Mouse (Mus musculus): Measurements from ENCODE around the gene Mrpl19. TPM values are rescaled to one million over a fixed set of nuclear protein-coding genes. Genes with fewer than 3 reads are reported as not detected.

The Mrpl19 gene
- polyA plus RNA-seq, 1 experiment from 2014 or later = 34.0 TPM

DNA sequence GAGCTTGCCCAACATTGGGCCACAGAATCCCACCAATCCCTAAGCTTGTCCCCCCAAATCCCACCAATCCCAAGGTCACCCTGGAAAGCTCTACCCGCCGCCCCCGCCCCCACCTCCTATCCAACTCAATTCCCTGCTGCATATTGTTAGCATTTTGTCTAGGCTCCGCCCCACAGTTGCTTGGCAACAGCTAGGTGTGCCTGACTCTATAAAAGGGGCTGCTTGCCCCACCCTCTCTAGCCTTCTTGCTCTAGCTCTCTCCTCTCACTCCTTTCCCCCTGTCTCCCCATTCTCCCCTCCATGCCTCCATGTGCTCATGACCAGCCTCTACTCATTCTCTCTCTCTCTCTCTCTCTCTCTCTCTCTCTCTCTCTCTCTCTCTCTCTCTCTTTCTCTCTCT is 54.0 kb downstream of the Mrpl19 start:
- Histone ChIP-seq H3K27ac (replicated peaks; ENCODE audit: low read depth, low read length) (no peak overlapping the region), H3K9me3 (ENCODE audit: control insufficient read depth, low read length) (no peaks in the 10 kb centered on the region), H3K36me3 (ENCODE audit: control insufficient read depth, insufficient read depth, low read length) (no peaks in the 10 kb centered on the region), H3K9ac (replicated peaks; ENCODE audit: low read length) (no peak overlapping the region), H3K4me1 (ENCODE audit: control insufficient read depth, insufficient read depth, low read length) (no peaks in the 10 kb centered on the region), H3K4me2 (ENCODE audit: low read length) (no peak overlapping the region), H3K27me3 (ENCODE audit: control insufficient read depth, insufficient read depth, low read length) (no peaks in the 10 kb centered on the region), H3K4me3 (replicated peaks; ENCODE audit: low read depth, low read length) (no peak overlapping the region)
- ATAC-seq (ENCODE audit: low FRiP score, low TSS enrichment) (no peak), DNase-seq (no peak)
- WGBS = 81% methylated on average over 4 of the region's 4 CpGs

DNA sequence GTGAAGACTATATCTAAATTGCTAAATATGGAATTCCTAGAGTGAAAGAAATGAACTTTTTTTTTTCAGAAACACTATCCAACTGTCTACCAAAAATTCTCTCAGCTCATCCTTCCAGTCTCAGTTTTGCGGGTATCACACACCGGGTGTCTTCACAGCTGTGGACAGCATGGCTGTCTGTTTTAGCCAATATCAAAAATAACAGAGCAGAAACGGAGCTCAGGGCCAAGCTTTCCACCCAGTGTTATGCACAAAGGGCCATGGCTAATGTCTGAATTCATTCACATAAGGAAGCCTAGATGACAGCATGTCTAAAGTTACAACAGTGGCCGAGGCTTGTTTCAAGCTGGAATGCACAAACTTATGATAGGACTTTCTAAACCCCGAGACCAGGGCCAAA is 54.5 kb downstream of the Mrpl19 start:
- Histone ChIP-seq H3K27ac (replicated peaks; ENCODE audit: low read depth, low read length) (no peak overlapping the region), H3K4me1 (ENCODE audit: control insufficient read depth, insufficient read depth, low read length) (no peaks in the 10 kb centered on the region), H3K27me3 (ENCODE audit: control insufficient read depth, insufficient read depth, low read length) (no peaks in the 10 kb centered on the region), H3K9ac (replicated peaks; ENCODE audit: low read length) (no peak overlapping the region), H3K9me3 (ENCODE audit: control insufficient read depth, low read length) (no peaks in the 10 kb centered on the region), H3K4me3 (replicated peaks; ENCODE audit: low read depth, low read length) (no peak overlapping the region), H3K36me3 (ENCODE audit: control insufficient read depth, insufficient read depth, low read length) (no peaks in the 10 kb centered on the region), H3K4me2 (ENCODE audit: low read length) (no peak overlapping the region)
- ATAC-seq (ENCODE audit: low FRiP score, low TSS enrichment) = no peak
- WGBS = 88% methylated on average over 5 of the region's 5 CpGs
- DNase-seq = no peak

GRCm38 (mm10) chr6:81910302-81910855 is 55.4 kb downstream of the Mrpl19 start:
- ATAC-seq (ENCODE audit: low FRiP score, low TSS enrichment) = no peak
- Histone ChIP-seq H3K36me3 (ENCODE audit: control insufficient read depth, insufficient read depth, low read length) (no peaks in the 10 kb centered on the region), H3K9ac (replicated peaks; ENCODE audit: low read length) (no peak overlapping the region), H3K4me3 (replicated peaks; ENCODE audit: low read depth, low read length) (no peak overlapping the region), H3K27me3 (ENCODE audit: control insufficient read depth, insufficient read depth, low read length) (no peaks in the 10 kb centered on the region), H3K9me3 (ENCODE audit: control insufficient read depth, low read length) (no peaks in the 10 kb centered on the region), H3K4me1 (ENCODE audit: control insufficient read depth, insufficient read depth, low read length) (no peaks in the 10 kb centered on the region), H3K4me2 (ENCODE audit: low read length) (no peak overlapping the region), H3K27ac (replicated peaks; ENCODE audit: low read depth, low read length) (no peak overlapping the region)
- WGBS = 90% methylated on average over 25 of the region's 25 CpGs
- no peak for DNase-seq

Other genes with a start within 250 kb of the Mrpl19 start
- gene Gcfc2, start 42.3 kb downstream of the Mrpl19 start, polyA plus RNA-seq (2014; fragmentation: Nextera tagmentation; extraction: Ambion mirVana) = 10.1 and 12.4 TPM in 2 replicates
- 0.32 and 0.63 TPM in 2 replicates for gene Eva1a, start 75.1 kb upstream of the Mrpl19 start, polyA plus RNA-seq (2014; fragmentation: Nextera tagmentation; extraction: Ambion mirVana)

All from midbrain, embryonic 14.5 days (tissue).